Mouse (Mus musculus) A20 (cell line): ENCODE results near the gene Prkci.
A peak's percentile ranks its signal among the peaks of the same experiment; 100 is the strongest.

ENCODE experiments used
- DNase-seq: peaks from one replicate; pipeline ENCODE4 v3.0.0-alpha.2; 2011; ENCODE audit warnings: low read depth, low spot score

The Prkci gene

GRCm38 (mm10) chr3:31042992-31043391 lies 47.4 kb downstream of the Prkci start:
- no peak for DNase-seq

GRCm38 (mm10) chr3:31047263-31047662 lies 51.7 kb downstream of the Prkci start:
- peak; percentile 56 for DNase-seq

GRCm38 (mm10) chr3:31049087-31049486 lies 53.5 kb downstream of the Prkci start:
- no peak for DNase-seq

- DNase-seq = no peak
Observed at GRCm38 (mm10) chr3:31050375-31050774, 54.8 kb downstream of the Prkci start.

- no peak for DNase-seq
Observed at GRCm38 (mm10) chr3:31051730-31052129, 56.2 kb downstream of the Prkci start.

- DNase-seq = no peak
Observed at GRCm38 (mm10) chr3:31053191-31053590, 57.6 kb downstream of the Prkci start.

- no peak for DNase-seq
Observed at GRCm38 (mm10) chr3:31054888-31055287, 59.3 kb downstream of the Prkci start.

- no peak for DNase-seq
Observed at GRCm38 (mm10) chr3:31056047-31056650, 60.6 kb downstream of the Prkci start.

GRCm38 (mm10) chr3:31056651-31057627 lies 61.4 kb downstream of the Prkci start:
- peak; percentile 86 for DNase-seq

GRCm38 (mm10) chr3:31060745-31061102 lies 65.2 kb downstream of the Prkci start:
- no peak for DNase-seq

- DNase-seq = peak; percentile 88
Observed at GRCm38 (mm10) chr3:31061103-31061785, 65.7 kb downstream of the Prkci start.

GRCm38 (mm10) chr3:31061786-31062120 lies 66.2 kb downstream of the Prkci start:
- peak; percentile 88 for DNase-seq

GRCm38 (mm10) chr3:31062325-31062724 lies 66.8 kb downstream of the Prkci start:
- DNase-seq = no peak

GRCm38 (mm10) chr3:31068482-31068881 lies 72.9 kb downstream of the Prkci start:
- no peak for DNase-seq

GRCm38 (mm10) chr3:31071804-31072203 lies 76.3 kb downstream of the Prkci start:
- no peak for DNase-seq

- DNase-seq = no peak
Observed at GRCm38 (mm10) chr3:31075808-31076207, 80.3 kb downstream of the Prkci start.

- no peak for DNase-seq
Observed at GRCm38 (mm10) chr3:31077068-31077703, 81.6 kb downstream of the Prkci start.

GRCm38 (mm10) chr3:31079450-31079849 lies 83.9 kb downstream of the Prkci start:
- DNase-seq = no peak

- no peak for DNase-seq
Observed at GRCm38 (mm10) chr3:31080791-31081502, 85.4 kb downstream of the Prkci start.

GRCm38 (mm10) chr3:31082838-31083506 lies 87.4 kb downstream of the Prkci start:
- peak; percentile 72 for DNase-seq
